Mouse (Mus musculus): ENCODE results near the gene Olfr1358. TPM values are rescaled to one million over a fixed set of nuclear protein-coding genes. Genes with fewer than 3 reads are reported as not detected.

Gene Olfr1358
- polyA plus RNA-seq (2014; fragmentation: Nextera tagmentation; extraction: Ambion mirVana): not detected in 2 replicates

GRCm38 (mm10) chr10:78517128-78517527, at the start of gene Olfr1358:
Olfr1358 (plus strand) TSS chr10:78517428.
- H3K9ac ChIP-seq (ENCODE audit: low read depth, low read length): no peak within 1 kb of the TSS
- no peak within 1 kb of the TSS for H3K27ac ChIP-seq (ENCODE audit: low read depth, low read length)
- H3K4me1 ChIP-seq (ENCODE audit: control insufficient read depth, insufficient read depth, low read length): no peaks in the 10 kb centered on the region
- no peaks in the 10 kb centered on the region for H3K9me3 ChIP-seq (replicated peaks; ENCODE audit: control insufficient read depth, low read length)
- H3K4me3 ChIP-seq (ENCODE audit: low read depth, low read length): no peak within 1 kb of the TSS
- H3K27me3 ChIP-seq (ENCODE audit: control insufficient read depth, insufficient read depth, low read length): no peaks in the 10 kb centered on the region
- H3K36me3 ChIP-seq (ENCODE audit: control insufficient read depth, insufficient read depth, low read length): no peaks in the 10 kb centered on the region
- H3K4me2 ChIP-seq: no peak within 1 kb of the TSS
- no peak for ATAC-seq (replicated peaks; ENCODE audit: insufficient number of reproducible peaks, low FRiP score, low TSS enrichment)

DNA sequence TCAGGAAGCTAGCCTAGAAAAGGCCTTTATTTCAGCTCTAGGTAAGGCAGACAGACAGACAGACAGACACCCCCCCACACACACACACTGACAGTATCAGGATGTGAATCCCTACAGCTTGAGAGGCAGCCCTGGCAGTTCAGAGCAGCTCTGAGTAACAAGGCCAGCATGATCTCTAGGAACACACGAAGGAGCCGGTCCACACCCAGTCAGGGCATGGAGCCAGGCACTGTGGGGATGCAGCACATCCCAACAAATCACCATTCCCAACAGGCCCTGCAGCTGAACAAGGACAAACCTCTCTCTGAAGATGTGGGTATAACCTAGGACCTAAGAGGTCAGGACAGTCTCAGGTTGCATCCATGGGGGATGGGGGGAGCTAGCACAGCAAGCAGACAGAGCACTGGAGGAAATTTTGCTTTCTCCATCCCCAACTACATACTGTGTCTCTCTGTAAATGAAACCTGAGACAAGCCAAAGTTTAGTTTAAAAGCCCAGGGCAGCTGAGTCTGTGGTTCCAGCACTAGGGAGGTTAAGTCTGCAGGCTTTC, 49.4 kb upstream of the Olfr1358 start:
- Histone ChIP-seq H3K9me3 (replicated peaks; ENCODE audit: control insufficient read depth, low read length) (no peaks in the 10 kb centered on the region), H3K36me3 (ENCODE audit: control insufficient read depth, insufficient read depth, low read length) (no peaks in the 10 kb centered on the region), H3K4me1 (ENCODE audit: control insufficient read depth, insufficient read depth, low read length) (peaks cover 7% of the 10 kb centered on the region; the same call in 1 of the 2 replicates), H3K4me3 (ENCODE audit: low read depth, low read length) (no peak overlapping the region), H3K4me2 (no peak overlapping the region), H3K9ac (ENCODE audit: low read depth, low read length) (no peak overlapping the region), H3K27ac (ENCODE audit: low read depth, low read length) (no peak overlapping the region), H3K27me3 (ENCODE audit: control insufficient read depth, insufficient read depth, low read length) (no peaks in the 10 kb centered on the region)
- 39% methylated on average over 2 of the region's 2 CpGs for WGBS (ENCODE audit: insufficient replicate concordance)
- no peak for ATAC-seq (replicated peaks; ENCODE audit: insufficient number of reproducible peaks, low FRiP score, low TSS enrichment)

DNA sequence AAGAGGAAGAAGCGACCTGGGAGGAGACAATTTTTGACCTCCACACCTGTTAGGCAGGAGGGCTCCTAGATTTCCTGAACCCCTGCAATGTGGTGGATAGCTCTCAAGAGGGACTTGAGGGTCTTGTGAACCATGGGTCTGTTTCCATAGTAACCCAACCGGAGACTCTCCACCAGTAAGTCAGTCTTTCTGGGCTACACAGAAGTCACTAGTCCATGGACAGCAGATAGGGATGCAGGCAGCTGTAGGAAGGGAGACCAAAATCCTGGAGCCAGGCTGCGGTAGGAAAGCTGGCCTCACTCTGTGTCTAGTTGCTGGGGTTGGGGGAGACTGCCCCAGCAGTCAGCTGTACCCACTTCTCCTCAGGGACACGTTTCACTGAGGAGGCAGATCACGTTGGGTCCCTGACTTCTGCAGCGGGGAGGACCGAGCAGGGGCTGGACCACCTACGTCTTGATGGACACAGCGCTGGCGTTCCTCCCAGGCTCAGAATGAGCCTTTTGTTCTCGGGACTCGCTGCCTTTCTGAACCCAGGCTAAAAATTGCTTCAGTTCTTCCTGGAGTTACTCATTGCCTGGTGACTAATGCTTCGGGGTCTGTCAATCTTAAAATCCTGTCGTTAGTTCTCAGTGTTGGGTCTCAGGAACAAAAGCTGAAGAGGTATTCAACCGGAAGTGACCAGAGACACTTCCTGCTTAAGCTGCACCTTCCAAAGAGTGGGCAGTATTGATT, 46.5 kb upstream of the Olfr1358 start:
- Histone ChIP-seq H3K9ac (ENCODE audit: low read depth, low read length) (no peak overlapping the region), H3K9me3 (replicated peaks; ENCODE audit: control insufficient read depth, low read length) (no peaks in the 10 kb centered on the region), H3K4me1 (ENCODE audit: control insufficient read depth, insufficient read depth, low read length) (no peaks in the 10 kb centered on the region), H3K27me3 (ENCODE audit: control insufficient read depth, insufficient read depth, low read length) (no peaks in the 10 kb centered on the region), H3K36me3 (ENCODE audit: control insufficient read depth, insufficient read depth, low read length) (no peaks in the 10 kb centered on the region), H3K4me3 (ENCODE audit: low read depth, low read length) (no peak overlapping the region), H3K4me2 (0 out of 2 replicates have a peak overlapping the region, but pooled peaks have one; percentile 11), H3K27ac (ENCODE audit: low read depth, low read length) (no peak overlapping the region; the same call in 1 of the 2 replicates)
- ATAC-seq (replicated peaks; ENCODE audit: insufficient number of reproducible peaks, low FRiP score, low TSS enrichment): no peak
- 48% methylated on average over 15 of the region's 15 CpGs for WGBS (ENCODE audit: insufficient replicate concordance)

GRCm38 (mm10) chr10:78472046-78472445, 45.2 kb upstream of the Olfr1358 start:
- Histone ChIP-seq H3K4me2 (no peak overlapping the region), H3K27ac (ENCODE audit: low read depth, low read length) (no peak overlapping the region), H3K9me3 (replicated peaks; ENCODE audit: control insufficient read depth, low read length) (no peaks in the 10 kb centered on the region), H3K36me3 (ENCODE audit: control insufficient read depth, insufficient read depth, low read length) (no peaks in the 10 kb centered on the region), H3K9ac (ENCODE audit: low read depth, low read length) (no peak overlapping the region), H3K27me3 (ENCODE audit: control insufficient read depth, insufficient read depth, low read length) (no peaks in the 10 kb centered on the region), H3K4me1 (ENCODE audit: control insufficient read depth, insufficient read depth, low read length) (no peaks in the 10 kb centered on the region), H3K4me3 (ENCODE audit: low read depth, low read length) (no peak overlapping the region)
- no peak for ATAC-seq (replicated peaks; ENCODE audit: insufficient number of reproducible peaks, low FRiP score, low TSS enrichment)
- WGBS (ENCODE audit: insufficient replicate concordance): 69% methylated on average over 3 of the region's 3 CpGs

DNA sequence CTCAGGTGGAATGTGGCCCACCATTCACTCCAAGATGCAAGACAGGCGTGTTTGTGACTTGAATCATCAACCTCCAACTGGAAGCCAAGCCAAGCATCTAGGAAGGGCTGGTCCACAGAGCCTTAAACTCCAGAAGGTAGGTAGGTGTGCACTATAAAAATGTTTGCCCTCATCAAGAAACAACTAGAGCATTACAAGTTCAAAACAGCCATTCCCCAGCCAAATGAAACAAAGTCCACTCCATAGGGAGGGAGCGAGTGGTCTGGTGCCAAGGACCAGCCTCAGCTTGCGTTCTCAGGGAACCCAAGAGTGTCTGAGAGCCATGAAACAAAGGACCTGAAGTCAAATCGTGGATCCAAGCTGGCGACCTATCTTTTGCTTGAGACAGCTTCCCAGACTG, 43.8 kb upstream of the Olfr1358 start:
- Histone ChIP-seq H3K4me3 (ENCODE audit: low read depth, low read length) (no peak overlapping the region), H3K36me3 (ENCODE audit: control insufficient read depth, insufficient read depth, low read length) (no peaks in the 10 kb centered on the region), H3K27ac (ENCODE audit: low read depth, low read length) (no peak overlapping the region), H3K9ac (ENCODE audit: low read depth, low read length) (no peak overlapping the region), H3K4me1 (ENCODE audit: control insufficient read depth, insufficient read depth, low read length) (no peaks in the 10 kb centered on the region), H3K27me3 (ENCODE audit: control insufficient read depth, insufficient read depth, low read length) (no peaks in the 10 kb centered on the region), H3K9me3 (replicated peaks; ENCODE audit: control insufficient read depth, low read length) (no peaks in the 10 kb centered on the region), H3K4me2 (no peak overlapping the region)
- 41% methylated on average over 5 of the region's 5 CpGs for WGBS (ENCODE audit: insufficient replicate concordance)
- ATAC-seq (replicated peaks; ENCODE audit: insufficient number of reproducible peaks, low FRiP score, low TSS enrichment): no peak

DNA sequence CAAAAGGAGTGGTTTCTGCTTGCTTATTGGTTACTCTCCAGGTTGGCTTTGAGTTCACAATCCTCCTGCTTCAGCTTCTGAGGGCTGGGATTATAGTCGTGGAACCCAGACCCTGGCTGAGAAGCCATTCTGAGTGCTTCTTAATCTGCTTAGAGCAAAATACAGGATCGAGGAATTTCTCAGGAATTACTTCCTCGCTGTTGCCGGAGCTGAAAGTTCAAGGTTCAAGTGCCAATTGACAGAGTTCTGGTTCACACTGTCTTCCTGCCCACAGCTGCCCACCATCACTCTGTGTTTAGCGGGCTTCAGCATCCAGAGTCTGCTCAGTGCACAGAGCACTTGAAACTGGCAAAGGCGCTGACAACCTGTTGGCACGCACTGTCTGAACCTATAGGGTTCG, 42.5 kb upstream of the Olfr1358 start:
- no peak overlapping the region for H3K4me3 ChIP-seq (ENCODE audit: low read depth, low read length)
- no peaks in the 10 kb centered on the region for H3K27me3 ChIP-seq (ENCODE audit: control insufficient read depth, insufficient read depth, low read length)
- 59% methylated on average over 8 of the region's 8 CpGs for WGBS (ENCODE audit: insufficient replicate concordance)
- no peak overlapping the region for H3K9ac ChIP-seq (ENCODE audit: low read depth, low read length)
- H3K9me3 ChIP-seq (replicated peaks; ENCODE audit: control insufficient read depth, low read length): no peaks in the 10 kb centered on the region
- no peak overlapping the region for H3K27ac ChIP-seq (ENCODE audit: low read depth, low read length)
- no peaks in the 10 kb centered on the region for H3K36me3 ChIP-seq (ENCODE audit: control insufficient read depth, insufficient read depth, low read length)
- H3K4me2 ChIP-seq: no peak overlapping the region
- no peaks in the 10 kb centered on the region for H3K4me1 ChIP-seq (ENCODE audit: control insufficient read depth, insufficient read depth, low read length)
- ATAC-seq (replicated peaks; ENCODE audit: insufficient number of reproducible peaks, low FRiP score, low TSS enrichment): no peak

- H3K9ac ChIP-seq (ENCODE audit: low read depth, low read length): no peak overlapping the region
- H3K36me3 ChIP-seq (ENCODE audit: control insufficient read depth, insufficient read depth, low read length): no peaks in the 10 kb centered on the region
- H3K4me1 ChIP-seq (ENCODE audit: control insufficient read depth, insufficient read depth, low read length): peaks cover 5% of the 10 kb centered on the region; the same call in 1 of the 2 replicates
- WGBS (ENCODE audit: insufficient replicate concordance): 73% methylated on average over 4 of the region's 4 CpGs
- ATAC-seq (replicated peaks; ENCODE audit: insufficient number of reproducible peaks, low FRiP score, low TSS enrichment): no peak
- no peak overlapping the region for H3K4me2 ChIP-seq
- H3K4me3 ChIP-seq (ENCODE audit: low read depth, low read length): no peak overlapping the region
- H3K27me3 ChIP-seq (ENCODE audit: control insufficient read depth, insufficient read depth, low read length): no peaks in the 10 kb centered on the region
- H3K9me3 ChIP-seq (replicated peaks; ENCODE audit: control insufficient read depth, low read length): no peaks in the 10 kb centered on the region
- H3K27ac ChIP-seq (ENCODE audit: low read depth, low read length): no peak overlapping the region
These were observed 40.4 kb upstream of the Olfr1358 start for GRCm38 (mm10) chr10:78476821-78477220.

DNA sequence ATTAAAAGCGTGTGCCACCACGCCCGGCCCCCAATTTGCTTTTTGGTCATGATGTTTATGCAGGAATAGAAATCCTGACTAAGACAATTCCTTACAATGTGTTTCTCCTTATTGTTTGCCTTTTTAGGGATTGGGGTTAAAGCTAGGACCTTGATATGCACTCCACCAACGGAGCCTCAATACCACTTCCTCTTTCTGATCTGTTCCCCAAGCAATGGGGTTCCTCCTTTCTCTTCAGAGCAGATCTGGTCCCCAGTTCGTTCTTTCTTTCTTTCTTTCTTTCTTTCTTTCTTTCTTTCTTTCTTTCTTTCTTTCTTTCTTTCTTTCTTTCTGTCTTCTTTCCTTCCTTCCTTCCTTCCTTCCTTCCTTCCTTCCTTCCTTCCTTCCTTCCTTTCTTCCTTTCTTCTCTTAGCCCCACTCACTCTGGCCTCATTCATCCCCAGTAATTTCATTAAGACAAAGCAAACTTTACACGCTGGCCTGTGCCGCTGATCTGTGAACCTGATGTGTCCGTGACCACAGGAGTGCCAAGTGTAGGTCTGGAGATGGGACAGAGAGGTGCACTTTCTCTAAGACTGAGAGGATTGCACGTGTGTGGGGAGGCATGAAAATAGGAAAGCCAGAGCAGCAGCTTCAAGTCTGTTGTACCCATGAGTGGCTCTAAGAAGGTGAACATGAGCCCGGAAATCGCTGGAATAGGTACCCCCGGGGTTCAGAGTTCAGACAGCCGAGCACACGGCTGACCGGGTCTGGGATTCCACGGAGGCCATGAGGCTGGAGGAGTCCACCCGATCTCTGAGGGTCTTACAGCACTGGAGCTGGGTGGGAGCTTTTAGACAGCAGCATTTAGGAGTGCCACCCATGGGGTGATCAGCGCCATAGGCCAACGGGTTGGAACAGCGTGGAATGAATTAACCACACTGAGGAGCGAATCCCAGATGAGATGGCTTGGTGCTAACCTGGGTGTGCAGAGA, 36.0 kb upstream of the Olfr1358 start:
- no peaks in the 10 kb centered on the region for H3K9me3 ChIP-seq (replicated peaks; ENCODE audit: control insufficient read depth, low read length)
- H3K4me2 ChIP-seq: peak overlapping the region; percentile 91
- H3K9ac ChIP-seq (ENCODE audit: low read depth, low read length): no peak overlapping the region; the same call in 1 of the 2 replicates
- H3K27me3 ChIP-seq (ENCODE audit: control insufficient read depth, insufficient read depth, low read length): peaks cover 10% of the 10 kb centered on the region; the same call in 1 of the 2 replicates
- no peaks in the 10 kb centered on the region for H3K36me3 ChIP-seq (ENCODE audit: control insufficient read depth, insufficient read depth, low read length)
- H3K4me1 ChIP-seq (ENCODE audit: control insufficient read depth, insufficient read depth, low read length): peaks cover 5% of the 10 kb centered on the region; the same call in 1 of the 2 replicates
- WGBS (ENCODE audit: insufficient replicate concordance): 38% methylated on average over 21 of the region's 21 CpGs
- ATAC-seq (replicated peaks; ENCODE audit: insufficient number of reproducible peaks, low FRiP score, low TSS enrichment): no peak
- H3K4me3 ChIP-seq (ENCODE audit: low read depth, low read length): peak overlapping the region; percentile 54
- no peak overlapping the region for H3K27ac ChIP-seq (ENCODE audit: low read depth, low read length)
